Mouse (Mus musculus) kidney, embryonic 14.5 days (tissue): ENCODE results near the gene 4930568D16Rik. TPM values are rescaled to one million over a fixed set of nuclear protein-coding genes. Genes with fewer than 3 reads are reported as not detected.
A peak's percentile ranks its signal among the peaks of the same experiment; 100 is the strongest.

Experiments used
- ATAC-seq: fragments of 200-750 bp; cut with Nextera tagmentation; 2 replicates; pipeline ENCODE4 v1.8.0; 2017; ENCODE audit warnings: moderate number of reproducible peaks, mild to moderate bottlenecking, moderate TSS enrichment, moderate library complexity; ENCODE audit not compliant: low FRiP score, low TSS enrichment
- H3K27ac ChIP-seq: fragments of 300-500 bp; sonication (generic); 2 replicates; pipeline ENCODE4 v1.5.1; 2014; ENCODE audit warnings: low read depth, mild to moderate bottlenecking, low read length, moderate library complexity, mixed read lengths
- H3K27me3 ChIP-seq: fragments of 300-500 bp; sonication (generic); 2 replicates; pipeline ENCODE4 v1.6.1; 2014; ENCODE audit warnings: mild to moderate bottlenecking, low read length; ENCODE audit not compliant: control insufficient read depth, insufficient read depth
- H3K36me3 ChIP-seq: fragments of 300-500 bp; sonication (generic); 2 replicates; pipeline ENCODE4 v1.6.1; 2014; ENCODE audit warnings: low read length, mixed read lengths; ENCODE audit not compliant: control insufficient read depth, insufficient read depth
- H3K4me1 ChIP-seq: fragments of 300-500 bp; sonication (generic); 2 replicates; pipeline ENCODE4 v1.6.1; 2014; ENCODE audit warnings: low read length, mixed read lengths; ENCODE audit not compliant: control insufficient read depth, insufficient read depth
- H3K4me2 ChIP-seq: fragments of 300-500 bp; sonication (generic); replicated peaks from 2 replicates; pipeline ENCODE4 v1.6.1; 2014; ENCODE audit warnings: low read depth, mild to moderate bottlenecking, low read length
- H3K4me3 ChIP-seq: fragments of 300-500 bp; sonication (generic); 2 replicates; pipeline ENCODE4 v1.5.1; 2014; ENCODE audit warnings: mild to moderate bottlenecking, low read length
- H3K9ac ChIP-seq: fragments of 300-500 bp; sonication (generic); 2 replicates; pipeline ENCODE4 v1.6.1; 2014; ENCODE audit warnings: low read depth, mild to moderate bottlenecking, low read length, moderate library complexity
- H3K9me3 ChIP-seq: fragments of 300-500 bp; sonication (generic); 2 replicates; pipeline ENCODE4 v1.6.1; 2016; ENCODE audit warnings: low read length; ENCODE audit not compliant: control insufficient read depth
- WGBS: fragments of 180-500 bp; shearing (Covaris S2); extraction: QIAGEN DNeasy Blood & Tissue Kit; methylation state at CpG from one replicate; pipeline ENCODE4 v1.1.7; 2014; 5-methylcytosine and 5-hydroxymethylcytosine counted together
- polyA plus RNA-seq: library from polyadenylated mRNA; unstranded; fragments of >200 nt; fragmentation: Nextera tagmentation; extraction: Ambion mirVana; gene quantifications from 2 replicates; pipeline ENCODE4 v1.2.1, GENCODE M21; 2014

4930568D16Rik gene
- polyA plus RNA-seq, 1 experiment from 2014 or later = not detected

DNA sequence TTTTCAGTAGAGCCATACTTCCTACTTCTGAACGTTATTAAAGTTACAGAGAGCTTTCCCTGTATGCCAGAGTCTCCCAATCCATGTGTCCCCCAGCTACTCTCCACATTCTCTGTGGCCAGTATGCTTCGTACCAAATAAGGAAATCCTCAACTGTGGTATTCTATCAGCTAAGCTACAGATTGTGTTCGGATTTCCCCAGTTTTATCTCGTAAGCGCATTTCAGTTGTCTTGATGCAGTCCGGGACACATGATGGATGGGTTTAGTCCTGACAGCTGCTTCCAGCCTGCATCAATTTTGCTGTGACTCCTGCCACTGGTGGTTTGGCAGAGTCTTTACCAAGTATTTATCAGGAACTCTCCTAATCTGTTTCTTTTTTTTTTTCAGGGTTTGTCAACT, 10.1 kb upstream of the 4930568D16Rik start:
- no peaks in the 10 kb centered on the region for H3K4me1 ChIP-seq
- WGBS = 36% methylated on average over 6 of the region's 6 CpGs
- no peak overlapping the region for H3K9ac ChIP-seq
- ATAC-seq = no peak
- H3K4me3 ChIP-seq = no peak overlapping the region
- no peaks in the 10 kb centered on the region for H3K36me3 ChIP-seq
- no peaks in the 10 kb centered on the region for H3K27me3 ChIP-seq
- no peak overlapping the region for H3K27ac ChIP-seq
- H3K9me3 ChIP-seq = no peaks in the 10 kb centered on the region
- no peak overlapping the region for H3K4me2 ChIP-seq

DNA sequence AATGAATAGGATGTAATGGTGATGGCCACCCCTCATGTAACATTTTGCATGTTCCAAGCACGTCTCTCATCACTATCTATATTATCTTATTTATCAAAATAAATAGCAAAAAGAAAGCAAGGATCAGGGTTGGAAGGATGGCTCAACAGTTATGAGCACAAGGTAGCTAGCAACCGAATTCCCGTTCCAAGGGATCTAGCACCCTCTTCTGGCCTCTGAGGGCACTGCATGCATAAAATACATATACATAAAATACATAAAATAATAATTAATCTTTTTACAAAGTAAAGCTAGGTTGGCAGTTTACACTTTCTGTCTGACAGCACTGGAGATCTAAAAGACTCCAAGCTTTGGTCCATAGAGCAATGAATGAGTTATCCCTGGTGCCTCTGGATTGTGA, 5.5 kb upstream of the 4930568D16Rik start:
- ATAC-seq = no peak
- Histone ChIP-seq H3K4me1 (no peaks in the 10 kb centered on the region), H3K36me3 (no peaks in the 10 kb centered on the region), H3K4me3 (no peak overlapping the region), H3K9me3 (no peaks in the 10 kb centered on the region), H3K9ac (no peak overlapping the region), H3K27me3 (no peaks in the 10 kb centered on the region), H3K4me2 (no peak overlapping the region), H3K27ac (no peak overlapping the region)
- WGBS = 16% methylated on average over 3 of the region's 3 CpGs

GRCm38 (mm10) chr2:35370686-35371085, 3.2 kb upstream of the 4930568D16Rik start:
- Histone ChIP-seq H3K9me3 (no peaks in the 10 kb centered on the region), H3K27ac (no peak overlapping the region), H3K4me3 (no peak overlapping the region), H3K27me3 (no peaks in the 10 kb centered on the region), H3K4me2 (no peak overlapping the region), H3K4me1 (no peaks in the 10 kb centered on the region), H3K36me3 (no peaks in the 10 kb centered on the region), H3K9ac (no peak overlapping the region)
- no peak for ATAC-seq

DNA sequence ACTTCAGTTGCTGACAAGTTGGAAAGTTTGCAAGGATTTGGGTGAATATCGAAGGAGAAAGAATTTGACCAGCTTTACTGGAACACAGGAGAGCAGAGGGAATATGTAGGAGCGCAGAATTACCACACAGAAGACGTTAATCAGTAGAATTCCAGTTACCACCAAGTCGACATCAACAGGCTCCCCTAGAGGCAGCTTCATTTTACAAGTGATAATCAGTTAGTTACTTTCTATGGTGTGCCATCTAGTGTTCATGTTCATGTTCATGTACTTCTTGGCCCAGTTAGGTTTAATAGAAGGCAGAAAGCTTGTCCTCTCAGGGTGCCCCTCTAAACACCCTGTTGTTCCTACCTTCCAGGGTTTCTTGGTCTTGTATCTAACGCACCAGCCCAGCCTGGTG, 18.3 kb downstream of the 4930568D16Rik start:
- no peak overlapping the region for H3K27ac ChIP-seq
- WGBS = 52% methylated on average over 5 of the region's 5 CpGs
- peak; percentile 62; the same call in 1 of the 2 replicates for ATAC-seq
- H3K4me3 ChIP-seq = no peak overlapping the region
- no peaks in the 10 kb centered on the region for H3K4me1 ChIP-seq
- no peaks in the 10 kb centered on the region for H3K36me3 ChIP-seq
- H3K4me2 ChIP-seq = no peak overlapping the region
- H3K9ac ChIP-seq = no peak overlapping the region
- no peaks in the 10 kb centered on the region for H3K9me3 ChIP-seq
- H3K27me3 ChIP-seq = no peaks in the 10 kb centered on the region

- Histone ChIP-seq H3K36me3 (no peaks in the 10 kb centered on the region), H3K27me3 (no peaks in the 10 kb centered on the region), H3K4me3 (no peak overlapping the region), H3K4me2 (no peak overlapping the region), H3K4me1 (no peaks in the 10 kb centered on the region), H3K27ac (no peak overlapping the region), H3K9ac (no peak overlapping the region), H3K9me3 (no peaks in the 10 kb centered on the region)
- 70% methylated on average over 2 of the region's 2 CpGs for WGBS
- no peak for ATAC-seq
Observed at GRCm38 (mm10) chr2:35345984-35346383, 21.5 kb downstream of the 4930568D16Rik start.

GRCm38 (mm10) chr2:35342605-35343004, 24.9 kb downstream of the 4930568D16Rik start:
- WGBS = 77% methylated on average over 3 of the region's 3 CpGs
- H3K4me1 ChIP-seq = 0 out of 2 replicates have a peak, but pooled peaks cover under 1% of the 10 kb centered on the region
- H3K4me2 ChIP-seq = no peak overlapping the region
- no peak overlapping the region for H3K4me3 ChIP-seq
- H3K9ac ChIP-seq = no peak overlapping the region
- ATAC-seq = no peak
- H3K27me3 ChIP-seq = no peaks in the 10 kb centered on the region
- H3K9me3 ChIP-seq = no peaks in the 10 kb centered on the region
- H3K27ac ChIP-seq = no peak overlapping the region
- no peaks in the 10 kb centered on the region for H3K36me3 ChIP-seq

DNA sequence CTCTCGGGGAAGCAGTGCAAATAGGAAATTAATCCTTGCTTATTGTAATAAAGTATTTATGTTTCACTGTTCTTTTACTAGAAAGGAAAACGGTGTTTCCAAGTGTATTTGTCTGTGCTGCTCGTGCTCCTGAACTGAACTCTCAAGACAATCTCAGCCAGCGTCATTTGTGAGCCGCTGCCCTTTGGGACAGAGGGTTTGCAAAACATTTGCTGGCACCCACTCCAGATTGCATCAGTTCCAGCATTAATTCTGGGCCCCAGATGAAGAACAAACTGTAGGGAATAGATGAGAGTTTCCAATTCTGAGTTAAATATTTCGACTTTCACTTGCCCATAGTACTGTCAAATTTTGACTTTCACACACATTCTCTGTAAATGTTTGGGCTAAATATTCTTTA, 28.8 kb downstream of the 4930568D16Rik start:
- Histone ChIP-seq H3K4me1 (peaks cover 11% of the 10 kb centered on the region), H3K4me2 (no peak overlapping the region), H3K9ac (no peak overlapping the region), H3K27ac (no peak overlapping the region), H3K4me3 (no peak overlapping the region), H3K9me3 (no peaks in the 10 kb centered on the region), H3K27me3 (peaks cover 5% of the 10 kb centered on the region; the same call in 1 of the 2 replicates), H3K36me3 (no peaks in the 10 kb centered on the region)
- 74% methylated on average over 6 of the region's 6 CpGs for WGBS
- no peak for ATAC-seq

DNA sequence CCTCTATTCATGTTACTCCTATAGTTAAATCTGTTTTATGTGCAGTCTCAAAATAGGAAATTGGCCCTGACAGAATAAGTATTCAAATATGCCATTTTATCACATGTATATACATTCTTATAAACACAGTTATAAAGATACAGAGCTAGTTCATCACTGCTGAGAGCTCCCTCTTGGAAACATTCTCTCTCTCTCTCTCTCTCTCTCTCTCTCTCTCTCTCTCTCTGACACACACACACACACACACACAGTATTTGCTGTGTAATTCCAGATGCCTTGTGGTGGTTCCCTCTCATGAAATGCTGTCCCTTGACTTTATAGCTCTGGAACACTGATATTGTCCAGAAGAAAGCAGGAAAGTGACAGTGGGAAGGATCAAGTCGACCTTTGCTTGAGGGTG, 29.5 kb downstream of the 4930568D16Rik start:
- Histone ChIP-seq H3K4me3 (no peak overlapping the region), H3K9ac (no peak overlapping the region), H3K4me2 (no peak overlapping the region), H3K36me3 (no peaks in the 10 kb centered on the region), H3K27me3 (peaks cover 5% of the 10 kb centered on the region; the same call in 1 of the 2 replicates), H3K9me3 (no peaks in the 10 kb centered on the region), H3K27ac (no peak overlapping the region), H3K4me1 (peaks cover 11% of the 10 kb centered on the region)
- no peak for ATAC-seq
- 78% methylated on average over 1 of the region's 1 CpGs for WGBS

DNA sequence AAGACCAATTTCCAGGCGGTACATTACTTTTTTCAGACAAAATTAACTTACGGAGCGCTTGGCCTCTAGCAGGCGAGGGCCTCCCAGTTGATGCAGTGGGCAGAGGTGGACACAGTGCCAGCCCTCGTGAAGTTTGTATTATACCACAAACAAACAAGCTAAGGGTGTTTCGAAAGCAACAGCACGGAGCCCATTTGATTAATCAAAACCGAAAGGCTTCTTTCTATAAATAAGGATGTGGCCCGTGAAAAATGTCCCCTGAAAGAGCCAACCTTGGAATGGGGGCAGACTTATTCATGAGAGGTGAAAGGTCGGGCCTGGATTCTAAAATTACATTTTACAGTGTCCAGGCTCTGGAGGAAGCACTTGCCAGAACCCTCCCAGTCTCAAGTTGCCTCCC, 30.1 kb downstream of the 4930568D16Rik start:
- WGBS = 41% methylated on average over 10 of the region's 10 CpGs
- Histone ChIP-seq H3K36me3 (no peaks in the 10 kb centered on the region), H3K9me3 (no peaks in the 10 kb centered on the region), H3K27ac (peak overlapping the region; percentile 65), H3K4me3 (peak overlapping the region; percentile 64; the same call in 1 of the 2 replicates), H3K4me2 (peak overlapping the region; percentile 99), H3K4me1 (peaks cover 11% of the 10 kb centered on the region), H3K27me3 (peaks cover 5% of the 10 kb centered on the region; the same call in 1 of the 2 replicates), H3K9ac (peak overlapping the region; percentile 64)
- ATAC-seq = no peak
